Mouse (Mus musculus) spleen, adult 12 weeks (tissue): Measurements from ENCODE around the gene Gdf9.

Experiments
- DNase-seq: peaks from one replicate; pipeline ENCODE4 v3.0.0; 2022; ENCODE audit warnings: low spot score

The Gdf9 gene

DNA sequence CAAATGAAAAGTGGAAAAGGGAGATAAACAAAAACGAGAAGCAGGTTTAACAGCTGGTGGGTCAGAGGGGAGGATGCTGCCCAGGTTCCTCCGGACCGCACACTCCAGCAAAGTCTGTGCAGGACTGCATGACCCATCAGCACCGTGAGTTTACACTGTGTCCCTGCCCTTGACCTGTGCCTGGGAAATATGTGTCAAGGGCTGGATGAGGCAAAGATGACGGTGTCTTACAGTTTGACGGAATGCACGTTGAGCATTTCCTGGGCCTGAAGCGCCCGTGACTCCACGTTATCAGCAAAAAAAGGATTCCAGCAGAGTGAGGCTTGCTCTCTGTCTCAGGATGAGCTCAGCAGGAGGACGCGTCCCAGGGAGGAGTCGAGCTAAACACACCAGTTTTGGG lies 14.7 kb downstream of the Gdf9 start:
- DNase-seq: no peak

DNA sequence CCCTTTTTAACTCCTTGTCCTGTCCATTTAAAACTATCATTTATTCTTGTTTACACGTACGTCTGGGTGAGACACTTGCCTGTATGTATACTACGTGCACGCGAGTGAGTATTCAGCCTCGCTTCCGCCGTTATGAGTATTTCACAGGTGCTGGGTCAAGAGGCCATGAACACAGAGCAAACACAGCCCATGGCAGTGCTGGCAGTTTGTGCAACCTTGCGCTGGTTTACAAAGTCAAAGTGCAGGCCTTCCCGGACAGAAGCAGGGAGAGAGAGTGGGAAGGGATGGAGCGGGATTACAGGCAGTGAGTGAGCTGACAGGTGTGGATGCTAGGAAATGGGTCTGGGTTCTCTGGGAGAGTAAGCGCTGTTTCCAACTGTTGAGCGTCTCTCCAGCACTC lies 15.4 kb downstream of the Gdf9 start:
- DNase-seq: no peak

DNA sequence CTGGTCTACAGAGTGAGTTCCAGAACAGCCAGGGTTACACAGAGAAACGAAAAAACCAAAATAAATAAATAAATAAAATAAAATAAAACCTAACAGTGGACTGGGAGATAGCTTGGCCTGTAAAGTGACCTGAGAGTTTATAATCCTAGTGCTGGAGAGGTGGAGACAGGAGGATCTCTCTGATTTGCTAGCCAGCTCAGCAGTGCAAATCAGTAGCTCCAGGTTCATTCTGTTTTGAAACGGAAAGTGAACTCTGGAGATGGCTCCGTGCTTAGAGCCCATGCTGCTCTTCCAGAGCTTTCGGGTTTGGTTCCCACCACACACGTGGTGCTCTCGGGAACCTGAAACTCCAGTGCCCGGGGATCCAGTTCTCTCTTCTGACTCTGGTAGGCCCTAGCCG lies 17.2 kb downstream of the Gdf9 start:
- no peak for DNase-seq

DNA sequence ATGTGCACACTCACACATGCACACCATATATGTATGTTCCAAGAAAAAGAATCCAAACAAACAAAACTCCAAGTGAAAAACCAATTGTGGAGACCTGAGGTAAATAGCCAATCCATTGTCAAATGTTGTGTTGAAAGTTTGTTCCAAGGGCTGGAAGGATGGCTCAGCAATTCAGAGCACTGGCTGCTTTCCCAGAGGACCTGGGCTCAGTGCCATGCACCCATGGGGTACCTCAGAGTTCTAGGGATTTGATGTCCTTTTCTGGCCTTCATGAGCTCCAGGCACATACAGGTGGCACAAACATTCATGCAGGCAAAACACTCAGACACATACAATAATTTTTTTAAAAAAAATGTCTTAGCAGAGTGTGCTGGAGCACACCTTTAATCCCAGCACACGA lies 17.7 kb downstream of the Gdf9 start:
- DNase-seq: no peak

DNA sequence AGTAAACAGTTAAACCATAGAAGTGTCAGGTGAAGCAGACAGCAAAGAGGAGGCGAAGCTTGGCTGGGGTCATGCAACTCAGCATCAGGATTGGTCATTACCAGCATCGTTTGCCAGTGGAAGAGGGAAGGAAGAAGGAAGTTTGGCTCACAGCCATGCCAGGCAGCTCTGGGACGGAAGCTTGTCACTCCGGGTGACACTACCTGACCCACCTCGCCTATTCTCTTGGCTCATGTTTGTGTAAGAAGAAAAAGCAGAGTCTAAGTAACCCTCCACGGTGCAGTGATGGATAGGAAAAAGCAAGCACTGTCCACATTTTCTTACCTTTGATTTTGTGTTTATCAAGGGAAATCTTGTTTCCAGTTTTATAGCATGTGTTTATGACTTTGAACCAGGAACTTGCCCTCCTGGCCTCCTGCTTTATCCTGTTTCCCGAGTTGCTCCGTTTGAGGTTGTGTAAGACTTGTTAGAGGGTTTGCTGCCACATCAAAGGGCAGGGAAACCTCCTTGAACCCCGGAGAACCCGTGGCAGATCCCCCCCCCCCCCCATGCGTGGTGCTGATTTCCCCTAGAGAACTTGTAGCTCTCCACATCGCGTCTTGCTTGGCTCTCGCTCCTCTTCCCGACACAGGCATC lies 19.4 kb downstream of the Gdf9 start:
- no peak for DNase-seq

DNA sequence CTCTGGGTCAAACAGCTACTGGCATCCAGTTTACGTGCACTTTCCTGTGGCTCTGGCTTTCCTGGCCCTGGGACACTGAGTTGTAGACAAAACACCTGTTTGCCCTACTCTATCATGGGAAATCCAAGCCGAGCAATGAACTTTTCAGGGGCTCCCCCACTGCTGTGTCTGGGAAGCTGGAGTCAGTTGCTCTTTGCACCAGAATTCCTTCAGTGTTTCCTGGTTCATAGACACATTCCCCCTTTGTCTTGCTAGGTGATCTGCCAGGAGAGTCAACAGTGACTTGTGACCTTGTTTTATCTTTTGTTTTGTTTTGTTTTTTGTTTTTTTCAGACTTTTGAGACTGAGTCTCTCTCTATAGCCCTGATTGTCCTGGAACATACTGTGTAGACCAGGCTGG lies 20.5 kb downstream of the Gdf9 start:
- no peak for DNase-seq

DNA sequence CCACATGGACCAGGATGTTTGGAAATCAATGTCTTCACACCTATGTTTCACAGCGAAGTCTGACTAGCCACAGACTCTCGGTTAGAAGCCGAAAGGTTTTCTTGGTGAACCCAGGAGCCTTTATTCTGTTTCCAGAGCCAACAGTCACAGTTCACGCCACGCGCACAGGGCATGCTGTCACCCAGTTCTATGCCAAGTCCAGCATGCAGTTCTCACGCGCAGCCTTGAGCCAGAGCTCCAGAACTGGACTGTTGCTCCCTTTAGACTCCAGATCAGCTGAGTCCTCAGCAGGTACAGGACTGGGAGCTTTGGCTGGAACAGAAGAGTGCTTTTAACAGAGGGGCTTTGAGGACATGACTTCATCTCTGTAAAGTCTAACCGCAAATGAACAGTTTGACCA lies 21.6 kb downstream of the Gdf9 start:
- no peak for DNase-seq

DNA sequence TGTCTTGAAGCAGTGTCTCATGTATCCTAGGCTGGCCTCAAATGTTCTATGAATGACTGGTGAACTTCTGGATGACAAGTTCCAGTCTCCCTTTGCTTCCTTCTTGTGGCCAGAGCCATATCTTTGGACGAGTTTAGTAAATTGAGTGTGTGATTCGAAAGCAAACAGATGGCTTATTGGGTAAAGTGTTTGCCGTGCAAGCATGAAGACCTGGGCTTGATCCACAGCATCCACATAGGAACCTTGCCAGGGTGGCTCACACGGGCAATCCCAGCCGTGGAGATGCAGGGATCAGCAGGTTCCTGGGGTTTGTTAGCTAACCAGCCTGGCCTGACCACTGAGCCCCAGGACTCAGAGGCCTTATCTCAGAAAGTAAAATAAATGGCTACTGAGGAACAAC lies 22.2 kb downstream of the Gdf9 start:
- no peak for DNase-seq

DNA sequence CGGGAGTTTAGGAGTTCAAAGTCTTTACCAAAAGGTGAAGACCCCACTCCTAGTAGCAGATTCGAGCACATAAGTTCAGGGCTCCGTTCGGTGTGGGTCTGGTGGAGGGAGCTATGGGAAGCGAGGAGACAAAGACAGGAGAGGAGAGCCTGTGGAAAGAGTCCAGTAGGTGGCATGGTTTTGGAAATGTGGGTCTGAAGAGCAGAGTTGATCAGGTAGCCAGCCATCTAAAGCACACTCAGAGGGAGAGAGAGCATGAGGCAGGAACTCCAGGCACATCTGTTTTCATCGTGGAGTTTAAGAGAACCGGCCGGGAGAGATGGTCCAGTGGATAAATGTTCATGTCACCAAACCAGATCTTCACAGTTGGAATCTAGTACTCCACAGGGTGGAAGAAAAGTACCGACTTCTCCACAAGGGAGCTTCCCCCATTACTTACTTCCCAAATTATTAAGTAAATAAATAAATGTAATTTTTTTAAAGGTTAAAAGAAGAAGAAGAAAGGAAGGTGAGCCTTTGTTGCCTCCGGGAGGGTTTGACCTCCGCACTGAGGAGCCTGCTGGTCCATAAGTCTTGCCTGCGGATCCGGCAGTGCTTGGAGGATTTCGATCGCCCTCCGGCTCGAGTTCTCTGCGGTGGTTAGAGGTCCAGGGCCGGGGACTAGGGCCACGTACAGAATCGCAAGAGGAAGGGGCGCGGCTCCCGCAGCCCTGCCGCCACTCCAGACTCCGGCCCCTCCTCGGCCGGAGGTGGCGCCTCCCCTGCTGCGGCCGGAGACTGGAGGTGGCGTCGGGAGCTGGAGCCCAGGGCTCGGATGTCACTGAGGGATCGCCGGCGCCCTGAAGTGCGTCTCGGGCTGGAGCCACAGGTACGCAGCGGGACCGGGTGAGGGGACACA lies 25.9 kb downstream of the Gdf9 start, which contains the start of the genes Gm10447 and Shroom1:
Gene Gm10447, minus strand, starts transcription at position 637 of the 898 bp plus-strand sequence.
Gene Shroom1, plus strand, starts transcription at position 732 of the 898 bp plus-strand sequence.
- no peak for DNase-seq

DNA sequence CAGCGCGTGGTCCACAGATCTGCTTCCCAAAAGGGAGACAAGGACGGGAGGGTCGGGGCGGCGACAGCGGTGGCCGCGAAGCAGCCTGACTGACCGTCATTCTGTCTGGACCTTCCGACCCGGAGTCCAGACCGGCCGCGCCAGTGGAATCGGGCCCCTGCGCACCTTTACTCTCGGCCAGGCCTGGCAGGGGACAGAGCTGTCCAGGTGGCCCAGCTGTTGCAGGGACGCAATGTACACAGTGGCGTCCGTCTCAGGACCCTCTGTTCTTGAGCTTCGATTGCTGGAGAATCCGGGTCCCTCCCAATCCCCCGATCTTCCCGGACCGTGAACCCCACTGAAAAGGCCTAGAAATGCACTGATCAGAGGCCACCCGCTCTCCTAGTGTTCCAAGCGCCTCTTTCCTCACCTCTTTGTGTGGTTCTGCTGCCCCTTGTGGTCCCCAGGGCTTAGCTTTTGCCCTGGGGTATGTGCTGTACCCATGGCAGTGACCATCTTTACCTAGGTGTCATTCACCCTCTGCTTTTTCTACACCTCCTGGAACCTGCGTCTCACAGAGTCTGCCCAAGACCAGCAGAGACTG lies 26.6 kb downstream of the Gdf9 start:
- no peak for DNase-seq

DNA sequence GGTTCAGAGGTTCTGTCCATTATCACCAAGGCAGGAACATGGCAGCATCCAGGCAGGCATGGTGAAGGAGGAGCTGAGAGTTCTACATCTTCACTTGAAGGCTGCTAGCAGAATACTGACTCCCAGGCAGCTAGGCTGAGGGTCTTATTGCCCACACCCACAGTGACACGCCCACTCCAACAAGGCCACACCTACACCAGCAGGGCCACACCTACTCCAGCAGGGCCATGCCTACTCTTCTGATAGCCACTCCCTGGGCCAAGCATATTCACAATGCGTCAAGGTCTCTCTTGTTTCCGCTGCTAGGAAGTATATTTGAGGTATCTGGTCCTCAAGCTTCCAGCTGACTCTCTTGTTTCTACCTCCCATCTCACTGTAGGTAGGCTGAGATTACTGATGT lies 28.2 kb downstream of the Gdf9 start:
- DNase-seq: no peak

DNA sequence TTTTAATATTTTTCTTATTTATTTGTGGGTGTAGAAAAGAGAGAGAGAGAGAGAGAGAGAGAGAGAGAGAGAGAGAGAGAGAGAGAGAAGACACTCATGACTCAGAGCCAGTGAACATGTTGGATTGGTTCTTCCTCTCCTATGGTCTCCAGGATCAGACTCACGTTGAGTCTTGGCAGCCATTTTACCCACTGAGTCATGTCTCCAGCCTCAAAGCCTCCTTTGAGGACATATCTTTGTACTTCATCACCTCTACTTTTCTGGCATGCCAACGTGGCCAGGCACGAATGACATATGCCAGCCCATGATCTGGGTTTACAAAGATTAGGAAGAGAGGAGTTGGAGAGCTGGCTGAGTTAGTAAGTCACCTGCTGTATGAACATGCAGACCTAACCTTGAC lies 29.4 kb downstream of the Gdf9 start:
- DNase-seq: no peak

DNA sequence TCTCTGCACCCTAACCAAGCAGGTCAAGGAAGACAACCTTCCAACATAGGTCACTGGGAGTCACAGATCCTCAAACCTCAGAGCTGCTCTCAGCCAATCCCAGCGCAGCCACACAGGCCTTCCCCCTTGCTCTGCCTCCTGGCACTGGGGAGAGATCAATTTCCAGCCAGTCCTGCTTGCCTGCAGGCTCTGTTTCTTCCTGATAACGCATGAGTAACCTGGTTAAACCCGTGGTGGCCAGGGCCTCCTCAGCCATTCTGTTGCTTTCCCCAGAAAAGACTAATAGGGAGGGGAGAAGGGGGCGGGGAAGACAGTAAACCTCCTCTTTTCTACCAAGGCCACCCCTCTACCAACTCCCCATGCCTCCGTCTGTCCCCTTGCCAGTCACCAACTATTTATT lies 30.9 kb downstream of the Gdf9 start:
- no peak for DNase-seq

DNA sequence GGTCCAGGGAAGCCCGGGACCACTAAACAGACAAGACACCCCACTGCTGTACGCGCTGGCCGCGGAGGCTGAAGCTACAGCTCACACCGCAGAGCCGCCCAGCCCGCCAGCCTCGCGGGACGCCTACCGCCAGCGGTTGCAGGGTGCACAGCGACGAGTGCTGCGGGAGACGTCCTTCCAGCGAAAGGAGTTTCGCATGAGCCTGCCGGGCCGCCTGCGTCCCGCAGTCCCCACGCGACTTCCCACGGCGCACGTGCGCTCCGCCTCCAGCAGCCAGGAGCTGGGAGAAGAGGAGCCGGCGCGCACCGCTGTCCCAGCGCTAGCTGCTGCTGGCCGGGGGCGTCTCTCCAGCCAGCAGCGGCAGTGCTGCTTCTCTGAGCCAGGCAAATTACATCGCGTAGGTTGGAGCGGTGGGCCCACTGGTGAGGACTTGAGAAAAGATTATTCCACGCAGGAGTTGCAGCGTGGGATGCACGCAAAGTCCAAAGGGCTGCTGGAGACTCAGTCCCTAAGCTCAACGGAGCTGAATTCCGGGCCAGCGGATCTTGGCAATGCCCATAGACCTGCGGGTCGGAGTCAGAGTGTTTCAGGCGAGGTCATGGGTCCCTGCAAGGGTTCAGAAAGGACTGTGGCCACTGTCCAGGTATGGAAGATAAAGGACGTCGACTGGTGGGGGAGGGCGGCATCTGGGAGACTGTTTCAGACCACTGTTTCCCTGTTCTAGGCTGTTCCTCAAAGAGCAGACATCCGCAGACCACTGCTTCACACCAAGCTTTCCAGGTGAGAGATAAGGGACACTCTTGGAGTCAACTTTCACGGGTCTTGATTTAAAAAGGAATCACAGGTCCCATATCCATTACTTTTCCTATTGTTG lies 33.0 kb downstream of the Gdf9 start:
- no peak for DNase-seq

DNA sequence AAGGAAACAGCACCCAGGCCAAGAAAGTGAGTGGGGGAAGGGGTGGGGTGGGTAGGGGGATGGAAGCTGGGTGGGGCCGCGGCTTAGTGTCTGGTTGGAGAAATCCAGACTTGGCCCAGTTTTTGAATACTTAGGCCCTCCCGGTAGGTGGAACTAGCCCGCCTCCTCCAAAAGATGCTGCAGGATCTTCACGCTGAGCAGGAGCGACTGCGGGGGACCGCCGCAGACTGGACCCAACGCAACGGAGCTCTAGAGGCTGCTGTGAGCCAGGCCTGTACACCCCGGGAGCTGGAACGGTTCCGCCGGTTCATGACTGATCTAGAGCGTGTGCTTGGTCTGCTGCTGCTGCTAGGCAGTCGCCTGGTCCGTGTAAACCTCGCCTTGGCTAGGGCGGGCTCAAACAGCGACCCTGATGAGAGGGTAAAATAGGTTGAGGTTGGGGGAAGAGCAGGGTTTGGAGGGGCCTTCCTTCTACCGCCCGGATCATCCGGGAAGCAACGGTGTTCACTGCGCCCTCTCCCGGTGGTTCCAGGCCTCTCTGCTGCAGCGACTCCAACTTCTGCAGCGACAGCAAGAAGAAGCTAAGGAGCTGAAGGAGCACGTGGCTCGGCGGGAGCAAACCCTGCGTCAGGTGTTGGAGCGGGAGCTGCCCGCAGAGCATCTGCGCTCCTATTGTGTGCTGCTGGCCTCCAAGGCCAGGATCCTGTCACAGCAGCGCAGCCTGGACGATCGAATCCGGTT lies 35.6 kb downstream of the Gdf9 start:
- DNase-seq: no peak

DNA sequence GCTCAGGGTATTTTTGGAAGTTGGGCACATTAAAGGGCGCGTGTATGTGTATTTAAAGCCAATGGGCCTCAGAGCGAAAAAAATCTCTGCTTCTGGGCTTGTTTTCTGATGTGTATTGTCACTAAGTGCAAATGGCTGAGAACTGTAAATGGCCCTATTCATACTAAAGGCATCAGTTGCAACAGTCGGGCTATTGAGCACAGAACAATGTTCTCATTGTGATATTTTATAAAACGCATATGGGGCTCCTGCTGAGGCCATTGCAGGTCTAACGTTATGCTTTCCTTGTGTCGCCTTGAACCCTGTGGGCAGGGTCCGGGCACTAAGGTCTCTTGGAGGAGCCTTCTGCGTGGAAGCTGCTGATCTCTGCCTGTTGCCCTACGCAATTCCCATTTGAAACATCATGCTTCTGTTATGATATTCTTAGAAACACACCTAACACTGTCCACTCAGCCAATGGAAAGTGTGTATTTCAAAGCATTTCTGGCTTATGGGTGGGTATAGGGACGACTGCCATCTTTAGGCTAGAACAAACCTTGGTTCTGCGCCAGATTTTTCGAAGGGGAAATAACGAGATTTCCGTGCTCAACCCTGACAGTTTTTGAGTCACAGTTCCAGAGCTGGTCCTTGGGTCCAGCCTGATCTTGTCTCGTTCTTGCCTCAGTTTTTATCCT lies 38.6 kb downstream of the Gdf9 start:
- no peak for DNase-seq

DNA sequence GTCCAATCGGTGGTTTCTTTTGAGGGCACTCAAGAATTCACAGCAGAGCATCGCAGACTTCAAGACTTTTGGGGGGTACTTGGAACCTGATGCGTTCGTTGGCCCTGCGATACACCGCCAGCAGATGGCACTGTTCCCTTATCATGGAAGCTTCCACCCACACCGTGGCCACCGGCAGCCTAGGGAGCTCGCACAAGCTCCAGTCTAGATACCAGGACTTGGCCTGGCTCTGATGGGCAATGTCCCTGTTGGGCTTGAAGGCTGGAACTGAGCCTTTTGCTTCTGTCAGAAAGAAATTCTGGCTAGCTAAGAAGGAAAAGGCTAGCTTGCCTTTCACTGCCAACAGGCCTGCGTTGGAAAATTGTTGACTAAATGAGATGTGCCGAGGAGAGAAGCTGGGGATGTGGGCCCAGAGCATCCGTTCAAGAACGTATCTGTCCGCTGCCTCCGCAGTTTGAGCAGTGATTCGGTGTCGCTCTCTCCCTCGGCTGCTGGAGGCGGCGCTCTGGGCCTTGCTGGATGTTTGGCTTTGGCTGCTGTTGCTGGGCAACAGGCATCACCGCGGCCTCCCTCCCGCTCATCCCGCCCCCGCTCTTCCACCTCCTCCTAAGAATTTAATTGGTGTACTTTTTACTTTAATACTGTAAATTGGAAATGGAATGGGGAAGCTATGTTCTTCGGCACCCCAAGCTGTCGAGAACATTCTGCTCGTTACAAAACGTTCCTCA lies 39.3 kb downstream of the Gdf9 start, which contains the start of gene Gm9837:
Gene Gm9837, minus strand, starts transcription at position 512 of the 728 bp plus-strand sequence.
- DNase-seq: peak; percentile 75

DNA sequence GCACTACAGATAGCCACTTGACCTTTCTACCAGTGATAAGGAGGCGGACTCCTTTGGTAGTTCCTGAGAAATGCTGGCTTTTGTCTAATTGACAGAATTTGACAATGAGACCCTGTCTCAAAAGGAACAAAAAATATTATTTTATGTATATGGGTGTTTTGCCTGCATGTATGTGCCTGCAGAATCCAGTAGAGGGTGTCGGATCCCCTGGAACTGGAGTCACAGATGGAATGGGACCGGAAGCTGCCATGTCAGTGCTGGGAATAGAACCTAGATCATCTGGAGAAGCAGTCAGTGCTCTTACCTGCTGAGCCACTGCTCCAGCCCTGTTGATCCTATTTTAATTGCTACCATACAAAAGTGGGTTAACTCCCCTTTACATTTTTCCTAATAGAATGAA lies 41.9 kb downstream of the Gdf9 start:
- no peak for DNase-seq

DNA sequence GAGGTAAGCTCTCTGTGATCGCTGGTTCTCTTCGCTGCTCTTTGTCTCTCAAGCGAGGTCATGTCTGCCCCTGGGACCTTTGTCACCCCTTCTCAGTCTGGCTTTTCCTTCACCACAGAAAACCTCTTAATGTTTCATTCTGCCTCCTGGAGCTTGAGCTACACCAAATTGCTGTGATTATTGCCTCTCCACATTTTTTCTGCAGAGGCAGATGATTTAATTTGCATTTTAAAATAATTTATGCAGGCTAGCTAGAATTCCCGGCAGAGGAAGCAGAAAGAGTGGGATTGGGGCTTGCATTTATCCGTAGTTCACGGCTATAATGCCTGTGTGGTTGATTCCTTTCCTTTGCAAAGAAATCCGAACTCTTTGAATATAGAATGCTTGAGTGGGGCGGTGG lies 44.8 kb downstream of the Gdf9 start:
- DNase-seq: no peak

DNA sequence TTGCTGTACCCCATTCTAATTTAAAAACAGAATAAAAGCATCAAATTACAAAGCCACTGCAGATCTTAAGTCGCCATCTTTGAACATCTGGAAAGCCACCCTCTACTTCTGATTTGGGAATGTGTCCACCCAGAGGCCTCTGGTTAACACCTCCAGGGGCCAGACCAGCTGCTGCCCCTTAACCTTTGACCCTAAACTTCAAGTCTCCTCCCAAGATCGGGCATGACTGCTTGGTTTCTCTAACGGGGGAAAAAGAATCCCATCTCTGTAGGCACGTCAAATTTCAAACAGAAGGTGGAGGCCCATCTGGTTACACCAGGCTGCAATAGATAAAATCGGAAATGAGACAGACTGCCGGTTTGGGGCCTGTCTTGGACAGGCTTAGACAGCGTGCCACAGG lies 47.0 kb downstream of the Gdf9 start:
- no peak for DNase-seq
